In genomic region chr13:39266024-39266423, GRCm38 (mm10) we compare ENCODE assay signal across 27 mouse cellular contexts.
"Had no signal": no experiment of that assay in that cellular context is flagged by ENCODE, and none has a peak within 500 bp of the region (broad histone marks: within the 10 kb centered on the region; RNA-seq: fewer than 3 reads in every experiment).

No protein-coding gene starts in this region.

- H3K9me3 ChIP-seq: embryonic facial prominence, embryonic 10.5 days; embryonic facial prominence, embryonic 12.5 days; embryonic facial prominence, embryonic 13.5 days; embryonic facial prominence, embryonic 15.5 days; forebrain, embryonic 10.5 days; forebrain, embryonic 12.5 days; forebrain, embryonic 13.5 days; forebrain, embryonic 15.5 days had no signal

- H3K9ac ChIP-seq: embryonic facial prominence, embryonic 12.5 days; embryonic facial prominence, embryonic 13.5 days; embryonic facial prominence, embryonic 15.5 days; forebrain, embryonic 12.5 days; forebrain, embryonic 13.5 days; forebrain, embryonic 15.5 days; forebrain, postnatal 0 days had no signal

- H3K27ac ChIP-seq: embryonic facial prominence, embryonic 10.5 days; embryonic facial prominence, embryonic 12.5 days; embryonic facial prominence, embryonic 13.5 days; embryonic facial prominence, embryonic 15.5 days; forebrain, embryonic 10.5 days; forebrain, embryonic 12.5 days; forebrain, embryonic 13.5 days; forebrain, embryonic 15.5 days; gastrocnemius, adult 2 months had no signal

- H3K4me3 ChIP-seq: embryonic facial prominence, embryonic 10.5 days; embryonic facial prominence, embryonic 12.5 days; embryonic facial prominence, embryonic 13.5 days; embryonic facial prominence, embryonic 15.5 days; erythroblast, embryonic 14.5 days; forebrain, embryonic 10.5 days; forebrain, embryonic 12.5 days; forebrain, embryonic 13.5 days; forebrain, embryonic 15.5 days; gastrocnemius, adult 2 months had no signal

- ATAC-seq: forebrain, embryonic 13.5 days; forebrain, embryonic 14.5 days; forebrain, embryonic 15.5 days; forebrain, embryonic 16.5 days; forebrain, postnatal 0 days had no signal

- H3K36me3 ChIP-seq: embryonic facial prominence, embryonic 10.5 days; embryonic facial prominence, embryonic 12.5 days; embryonic facial prominence, embryonic 13.5 days; embryonic facial prominence, embryonic 15.5 days; forebrain, embryonic 10.5 days; forebrain, embryonic 12.5 days; forebrain, embryonic 15.5 days had no signal

- H3K4me2 ChIP-seq: embryonic facial prominence, embryonic 12.5 days; embryonic facial prominence, embryonic 13.5 days; embryonic facial prominence, embryonic 15.5 days; forebrain, embryonic 12.5 days; forebrain, embryonic 13.5 days; forebrain, embryonic 15.5 days had no signal

- H3K27me3 ChIP-seq: embryonic facial prominence, embryonic 12.5 days; embryonic facial prominence, embryonic 15.5 days; forebrain, embryonic 12.5 days; forebrain, embryonic 13.5 days; forebrain, embryonic 15.5 days had no signal

- H3K4me1 ChIP-seq: embryonic facial prominence, embryonic 10.5 days; embryonic facial prominence, embryonic 12.5 days; embryonic facial prominence, embryonic 15.5 days; forebrain, embryonic 10.5 days; forebrain, embryonic 12.5 days; forebrain, embryonic 13.5 days; forebrain, embryonic 15.5 days had no signal

- DNase-seq: cerebellum, adult 2 months; cerebellum, adult 8-10 months; cerebellum, adult 9-10 months; cerebellum, adult 9-11 months; cerebellum, postnatal 10 days; cerebellum, postnatal 14 days; cerebellum, postnatal 25 days; cerebellum, postnatal 36 days; embryo, embryonic 11 days; forebrain, postnatal 0 days; gastrocnemius, adult 2 months; gastrocnemius, postnatal 10 days; gastrocnemius, postnatal 14 days; gastrocnemius, postnatal 25 days; gastrocnemius, postnatal 36 days; heart, adult 18-20 months had no signal
